Mouse (Mus musculus): Measurements from ENCODE around the gene Gm2431.
A peak's percentile ranks its signal among the peaks of the same experiment; 100 is the strongest.
"Not testable (repeated sequence)": the region's sequence is repeated elsewhere in the genome, so short reads cannot be mapped to it uniquely, and the experiment has no call there.

Gm2431 gene

DNA sequence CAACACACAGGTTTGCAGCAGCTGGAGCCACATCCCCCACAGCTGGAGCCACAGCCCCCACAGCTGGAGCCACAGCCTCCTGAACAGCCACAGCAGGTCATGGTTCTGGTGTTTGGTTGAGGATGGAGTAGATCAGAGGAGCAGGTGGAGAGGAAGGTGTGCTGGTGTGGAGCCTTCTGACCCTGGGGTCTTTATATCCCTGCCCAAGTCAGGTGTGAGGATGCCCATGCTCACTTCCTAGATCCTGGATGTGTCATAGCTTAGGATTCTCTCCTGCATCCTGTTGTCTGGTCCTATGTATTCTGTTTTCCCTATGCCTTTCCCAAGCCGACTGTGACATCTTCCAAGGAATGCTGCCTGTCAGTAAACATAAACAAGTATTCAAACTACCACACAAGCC is at the start of gene Gm2431:
TSS of gene Gm2431 (minus strand) at position 101 of the 400 bp plus-strand sequence.
- not testable (repeated sequence) for DNase-seq (ENCODE audit: low spot score in 2 of 2)

DNA sequence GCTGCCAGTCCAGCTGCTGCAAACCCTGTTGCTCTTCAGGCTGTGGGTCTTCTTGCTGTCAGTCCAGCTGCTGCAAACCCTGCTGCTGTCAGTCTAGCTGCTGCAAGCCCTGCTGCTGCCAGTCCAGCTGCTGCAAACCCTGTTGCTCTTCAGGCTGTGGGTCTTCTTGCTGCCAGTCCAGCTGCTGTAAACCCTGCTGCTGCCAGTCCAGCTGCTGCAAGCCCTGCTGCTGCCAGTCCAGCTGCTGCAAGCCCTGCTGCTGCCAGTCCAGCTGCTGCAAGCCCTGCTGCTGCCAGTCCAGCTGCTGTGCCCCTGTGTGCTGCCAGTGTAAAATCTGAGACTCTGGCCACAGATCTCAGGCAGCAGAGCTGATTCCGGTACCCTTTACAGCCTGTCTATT is 45.8 kb upstream of the Gm2431 start:
- DNase-seq (ENCODE audit: low spot score in 2 of 2): not testable (repeated sequence)

DNA sequence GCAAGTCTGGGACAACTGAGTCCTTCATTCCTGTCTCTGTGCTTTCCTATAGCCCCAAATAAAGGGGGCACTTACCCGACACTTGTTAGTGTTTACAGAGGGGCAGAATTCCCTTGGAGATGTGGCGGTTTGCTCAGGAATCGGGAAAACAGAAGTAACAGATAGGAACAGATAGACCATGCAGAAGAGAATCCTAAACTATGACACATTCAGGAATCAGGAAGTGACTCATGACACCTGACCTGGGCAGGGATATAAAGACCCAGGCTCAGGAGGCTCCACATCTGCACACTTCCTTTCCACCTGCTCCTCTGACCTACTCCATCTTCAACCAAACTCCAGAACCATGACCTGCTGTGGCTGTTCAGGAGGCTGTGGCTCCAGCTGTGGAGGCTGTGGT is 45.1 kb upstream of the Gm2431 start, which contains the start of gene Krtap5-4:
TSS of gene Krtap5-4 (plus strand) at position 301 of the 400 bp plus-strand sequence.
- no peak for DNase-seq (ENCODE audit: low spot score in 2 of 2)

DNA sequence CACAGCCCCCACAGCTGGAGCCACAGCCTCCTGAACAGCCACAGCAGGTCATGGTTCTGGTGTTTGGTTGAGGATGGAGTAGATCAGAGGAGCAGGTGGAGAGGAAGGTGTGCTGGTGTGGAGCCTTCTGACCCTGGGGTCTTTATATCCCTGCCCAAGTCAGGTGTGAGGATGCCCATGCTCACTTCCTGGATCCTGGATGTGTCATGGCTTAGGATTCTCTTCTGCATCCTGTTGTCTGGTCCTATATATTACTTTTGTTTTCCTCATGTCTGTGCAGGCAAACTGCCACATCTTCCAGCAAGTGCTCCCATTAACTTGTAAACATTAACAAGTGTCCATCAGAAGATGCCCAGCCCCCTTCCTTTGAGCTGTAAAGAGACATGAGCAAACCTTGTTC is 38.9 kb upstream of the Gm2431 start, which contains the start of gene Krtap5-1:
TSS of gene Krtap5-1 (minus strand) at position 101 of the 400 bp plus-strand sequence.
- not testable (repeated sequence) for DNase-seq (ENCODE audit: low spot score in 2 of 2)

DNA sequence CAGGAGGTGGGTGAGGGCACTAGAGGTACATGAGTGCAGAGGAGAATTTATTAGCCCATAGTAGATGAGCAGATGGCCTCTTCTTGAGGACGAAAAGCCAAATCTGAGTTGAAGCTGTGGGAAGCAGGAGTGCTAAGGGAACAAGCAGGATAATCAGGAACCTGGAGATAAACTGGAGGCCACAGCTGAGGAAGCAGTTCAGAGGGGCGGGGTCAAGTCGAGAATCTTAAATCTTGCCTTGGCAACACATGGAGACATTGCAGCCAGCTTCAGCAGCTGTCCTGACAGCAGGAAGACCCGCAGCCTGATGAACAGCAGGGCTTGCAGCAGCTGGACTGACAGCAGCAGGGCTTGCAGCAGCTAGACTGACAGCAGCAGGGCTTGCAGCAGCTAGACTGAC is 38.0 kb upstream of the Gm2431 start:
- DNase-seq (ENCODE audit: low spot score in 2 of 2): not testable (repeated sequence)

DNA sequence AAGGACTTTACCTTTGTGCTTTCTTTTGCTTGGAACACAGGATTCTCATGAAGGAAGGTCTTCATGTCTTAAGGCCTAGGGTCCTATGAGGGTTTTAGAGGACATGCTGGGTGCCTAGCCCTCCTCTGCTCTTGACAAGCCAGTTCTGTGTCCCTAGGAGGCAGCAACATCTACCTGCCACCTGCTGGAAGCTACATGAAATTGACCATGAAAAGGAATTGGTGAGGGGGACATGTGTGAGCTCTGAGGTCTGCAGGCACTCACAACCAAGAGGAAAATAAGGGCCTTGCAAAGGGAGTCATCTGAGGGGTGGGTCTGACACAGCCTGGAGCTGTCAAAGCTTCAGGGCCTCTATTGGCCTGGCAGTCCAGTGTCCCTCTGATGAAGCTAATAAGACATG is 37.3 kb upstream of the Gm2431 start:
- DNase-seq (ENCODE audit: low spot score in 2 of 2): no peak

DNA sequence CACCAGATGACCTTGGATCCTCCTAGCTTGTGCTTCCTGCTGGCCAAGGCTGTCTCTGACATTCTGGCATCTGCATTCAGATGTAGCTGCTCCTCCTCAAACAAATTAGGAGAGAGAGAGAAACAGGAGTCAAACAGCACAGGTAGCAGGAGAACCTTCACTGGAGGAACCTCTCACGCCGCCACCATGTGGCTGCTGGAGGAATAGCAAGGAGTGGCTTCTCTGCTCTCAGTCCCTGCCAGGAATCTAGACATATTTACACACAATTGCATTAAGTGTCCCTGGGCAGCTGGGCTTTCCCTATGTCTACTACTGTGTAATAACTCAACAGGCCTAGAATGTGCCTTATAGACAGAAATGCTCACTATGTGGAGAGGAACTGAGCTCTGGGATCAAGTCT is 35.7 kb upstream of the Gm2431 start:
- not testable (repeated sequence) for DNase-seq (ENCODE audit: low spot score in 2 of 2)

DNA sequence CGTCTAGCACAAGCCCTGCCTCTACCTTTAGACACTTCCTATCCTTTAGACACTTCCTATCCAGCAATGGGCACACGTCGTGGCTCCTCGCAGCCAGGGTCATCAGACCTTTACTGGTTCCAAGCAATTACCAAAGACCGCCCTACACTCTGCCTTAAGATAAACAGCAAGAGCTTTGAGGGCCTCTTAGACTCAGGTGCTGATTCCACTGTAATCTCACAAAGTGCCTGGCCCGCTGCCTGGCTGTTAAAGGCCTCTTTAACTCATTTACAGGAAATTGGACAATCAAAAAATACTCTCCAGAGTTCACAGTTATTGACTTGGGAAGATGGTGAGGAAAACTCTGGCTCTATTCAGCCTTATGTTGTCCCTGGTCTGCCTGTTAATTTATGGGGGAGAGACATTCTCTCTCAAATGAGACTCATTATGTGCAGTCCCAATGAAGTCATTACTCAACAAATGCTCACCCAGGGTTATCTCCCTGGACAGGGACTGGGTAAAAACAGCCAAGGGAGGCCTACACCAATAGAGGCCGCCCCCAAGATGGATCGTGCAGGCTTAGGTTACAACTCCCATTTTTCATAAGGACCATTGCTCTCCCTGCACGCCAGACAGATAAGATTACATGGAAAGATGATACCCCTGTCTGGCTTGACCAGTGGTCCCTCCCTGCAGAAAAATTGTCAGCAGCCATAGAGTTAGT is 27.9 kb upstream of the Gm2431 start:
- DNase-seq (ENCODE audit: low spot score in 2 of 2): not testable (repeated sequence)

DNA sequence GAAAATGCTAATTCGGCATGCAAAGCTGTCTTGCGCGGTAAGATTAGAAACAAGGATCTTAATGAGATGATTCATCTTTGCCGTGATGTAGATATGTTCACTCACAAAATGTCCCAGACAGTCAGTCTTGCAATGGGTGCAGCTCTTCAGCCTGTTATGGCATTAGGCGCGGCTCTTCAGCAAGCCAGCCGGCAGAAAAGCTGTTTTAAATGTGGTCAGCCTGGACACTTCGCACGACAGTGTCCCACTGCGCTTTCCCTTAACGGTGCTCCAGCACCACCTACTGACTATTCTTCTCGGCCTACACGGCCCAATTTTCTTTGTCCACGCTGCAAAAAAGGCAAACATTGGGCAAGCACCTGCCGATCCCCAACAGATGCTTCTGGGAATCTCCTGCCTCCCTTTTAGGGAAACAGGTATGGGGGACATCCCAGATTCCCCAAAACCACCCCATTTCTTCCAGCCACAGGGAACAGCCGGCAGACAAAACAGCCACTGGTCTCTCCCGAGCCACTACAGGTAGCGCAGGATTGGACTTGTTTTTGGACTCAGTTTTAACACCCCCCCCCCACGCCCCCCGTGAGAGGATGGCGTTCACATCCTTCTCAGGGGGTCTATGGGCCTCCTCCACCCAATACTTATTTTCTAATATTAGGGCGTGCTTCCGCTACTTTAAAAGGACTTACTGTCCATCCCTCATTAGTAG is 27.1 kb upstream of the Gm2431 start:
- DNase-seq (ENCODE audit: low spot score in 2 of 2): no peak

DNA sequence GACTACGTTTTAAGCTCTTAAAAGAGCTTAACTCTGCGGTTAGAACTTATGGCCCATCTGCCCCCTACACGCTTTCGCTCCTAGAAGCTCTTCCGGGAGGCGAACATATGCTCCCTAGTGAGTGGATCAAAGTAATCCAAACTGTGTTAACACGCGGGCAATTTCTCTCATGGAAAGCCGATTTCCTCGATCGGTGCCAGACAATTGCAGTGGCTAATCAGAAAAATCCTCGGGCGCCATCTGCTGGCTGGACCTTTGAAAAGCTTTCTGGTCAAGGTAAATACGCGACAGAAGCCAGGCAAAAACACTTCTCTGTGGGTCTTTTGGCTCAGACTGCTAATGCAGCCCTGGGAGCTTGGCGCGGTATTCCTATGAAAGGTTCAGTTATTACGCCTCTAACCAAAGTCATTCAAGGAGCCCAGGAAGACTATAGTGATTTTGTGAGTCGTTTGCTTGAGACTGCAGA is 26.5 kb upstream of the Gm2431 start:
- DNase-seq (ENCODE audit: low spot score in 2 of 2): peak; percentile 78 to 80

DNA sequence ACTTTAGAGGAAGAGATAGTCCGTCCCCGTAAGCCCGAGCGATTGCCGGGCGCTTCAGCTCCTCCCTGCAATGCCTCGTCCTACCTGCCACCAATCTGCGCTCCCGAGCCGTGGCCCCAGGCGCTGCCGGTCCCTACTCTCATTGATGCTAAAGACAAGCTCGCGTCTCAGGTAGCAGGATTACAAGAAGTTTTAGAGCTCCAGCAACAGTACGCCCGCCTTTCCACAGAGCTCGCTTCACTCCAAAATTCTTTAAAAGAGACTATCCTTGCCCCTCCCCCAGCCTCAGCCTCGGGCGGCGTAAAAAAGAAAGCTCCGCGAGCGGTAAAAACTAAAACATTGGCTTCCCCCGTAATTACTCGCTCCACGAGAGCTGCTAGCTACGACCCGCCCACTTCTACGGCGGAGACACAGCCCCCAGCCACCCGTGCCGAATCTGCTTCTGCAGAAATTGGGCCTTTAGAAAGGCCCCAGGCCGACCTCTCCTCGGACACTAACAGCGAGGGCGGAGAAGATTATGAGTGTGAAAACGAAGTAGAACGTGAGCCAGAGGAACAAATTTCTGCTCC is 26.0 kb upstream of the Gm2431 start:
- peak in 1 of 2 experiments; percentile 2 for DNase-seq (ENCODE audit: low spot score in 2 of 2)

DNA sequence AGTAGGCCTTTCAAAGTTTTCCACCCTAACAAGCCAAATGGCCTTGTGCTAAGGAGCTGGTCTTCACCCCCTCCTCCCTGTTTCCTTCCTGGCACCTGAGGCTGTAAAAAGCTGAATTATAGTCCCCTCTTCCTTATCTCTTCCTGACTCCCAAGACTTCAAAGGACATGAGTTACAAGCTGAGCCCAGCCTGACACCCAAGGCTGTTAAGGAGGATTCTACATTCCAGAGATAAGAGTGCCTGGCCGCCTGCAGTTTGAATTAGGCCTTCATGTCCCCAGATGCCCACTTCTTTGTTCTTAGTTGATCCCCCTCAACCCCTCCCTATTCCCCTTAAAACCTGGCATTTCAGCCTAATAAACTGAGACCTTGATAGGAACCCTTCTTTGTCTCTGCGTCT is 24.7 kb upstream of the Gm2431 start:
- not testable (repeated sequence) for DNase-seq (ENCODE audit: low spot score in 2 of 2)

DNA sequence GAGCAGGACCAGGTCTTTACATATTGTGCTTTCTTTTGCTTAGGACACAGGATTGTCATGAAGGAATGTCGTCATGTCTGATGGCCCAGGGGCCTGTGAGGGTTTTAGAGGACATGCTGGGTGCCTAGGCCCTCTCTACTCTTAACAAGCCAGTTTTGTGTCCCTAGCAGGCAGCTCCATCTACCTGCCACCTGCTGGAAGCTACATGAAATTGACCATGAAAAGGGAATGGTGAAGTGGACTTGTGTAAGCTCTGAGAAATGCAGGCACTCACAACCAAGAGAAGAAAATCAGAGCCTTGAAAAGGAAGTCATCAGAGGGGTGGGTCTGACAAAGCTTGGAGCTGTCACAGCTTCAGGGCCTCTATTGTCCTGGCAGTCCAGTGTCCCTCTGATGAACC is 21.1 kb upstream of the Gm2431 start:
- not testable (repeated sequence) for DNase-seq (ENCODE audit: low spot score in 2 of 2)

DNA sequence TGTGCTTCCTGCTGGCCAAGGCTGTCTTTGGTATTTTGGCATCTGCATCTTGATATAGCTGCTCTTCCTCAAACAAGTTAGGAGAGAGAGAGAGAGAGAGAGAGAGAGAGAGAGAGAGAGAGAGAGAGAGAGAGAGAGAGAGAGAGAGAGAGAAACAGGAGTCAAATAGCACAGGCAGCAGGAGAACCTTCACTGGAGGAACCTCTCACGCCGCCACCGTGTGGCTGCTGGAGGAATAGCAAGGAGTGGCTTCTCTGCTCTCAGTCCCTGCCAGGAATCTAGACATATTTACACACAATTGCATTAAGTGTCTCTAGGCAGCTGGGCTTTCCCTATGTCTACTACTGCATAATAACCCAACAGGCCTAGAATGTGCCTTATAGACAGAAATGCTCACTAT is 20.0 kb upstream of the Gm2431 start:
- peak; percentile 13 to 18 for DNase-seq (ENCODE audit: low spot score in 2 of 2)

DNA sequence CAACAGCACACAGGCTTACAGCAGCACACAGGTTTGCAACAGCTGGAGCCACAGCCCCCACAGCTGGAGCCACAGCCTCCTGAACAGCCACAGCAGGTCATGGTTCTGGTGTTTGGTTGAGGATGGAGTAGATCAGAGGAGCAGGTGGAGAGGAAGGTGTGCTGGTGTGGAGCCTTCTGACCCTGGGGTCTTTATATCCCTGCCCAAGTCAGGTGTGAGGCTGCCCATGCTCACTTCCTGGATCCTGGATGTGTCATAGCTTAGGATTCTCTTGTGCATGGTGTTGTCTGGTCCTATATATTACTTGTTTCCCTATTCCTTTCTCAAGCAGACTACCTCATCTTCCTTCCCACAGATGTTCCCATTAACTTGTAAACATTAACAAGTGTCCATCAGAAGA is 16.1 kb upstream of the Gm2431 start, which contains the start of gene Gm4559:
TSS of gene Gm4559 (minus strand) at position 101 of the 400 bp plus-strand sequence.
- DNase-seq (ENCODE audit: low spot score in 2 of 2): not testable (repeated sequence)

DNA sequence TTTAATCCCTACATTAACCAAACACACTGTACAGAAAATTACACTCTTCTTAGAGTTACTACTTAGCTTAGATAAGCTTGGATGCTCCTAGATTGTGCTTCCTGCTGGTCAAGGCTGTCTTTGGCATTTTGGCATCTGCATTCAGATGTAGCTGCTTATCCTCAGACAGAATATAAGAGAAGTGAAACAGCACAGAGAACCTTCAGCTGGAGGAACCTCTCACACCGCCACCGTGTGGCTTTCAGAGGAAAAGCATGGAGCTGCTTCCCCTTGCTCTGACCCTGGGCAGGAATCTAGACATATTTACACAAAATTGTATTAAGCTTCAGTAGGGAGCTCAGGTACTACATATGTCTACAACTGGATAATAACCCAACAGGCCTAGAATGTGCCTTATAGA is 2.6 kb downstream of the Gm2431 start:
- peak; percentile 1 to 2 for DNase-seq (ENCODE audit: low spot score in 2 of 2)

DNA sequence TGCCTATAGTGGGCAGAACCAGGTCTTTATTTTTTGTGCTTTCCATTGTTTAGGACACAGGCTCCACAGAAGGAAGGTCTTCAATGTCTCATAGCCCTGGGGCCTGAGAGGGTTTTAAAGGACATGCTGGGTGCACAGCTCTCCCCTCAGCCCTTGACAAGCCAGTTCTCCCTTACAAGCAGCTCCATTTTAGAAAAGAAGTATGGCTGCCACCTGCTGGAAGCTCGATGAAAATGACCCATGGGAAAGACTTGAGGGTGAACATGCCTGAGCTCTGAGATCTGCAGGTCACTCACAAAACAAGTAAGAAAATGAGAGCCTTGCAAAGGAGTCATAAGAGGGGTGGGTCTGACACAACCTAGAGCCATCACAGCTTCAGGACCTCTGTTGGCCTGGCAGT is 8.3 kb downstream of the Gm2431 start:
- DNase-seq (ENCODE audit: low spot score in 2 of 2): no peak

DNA sequence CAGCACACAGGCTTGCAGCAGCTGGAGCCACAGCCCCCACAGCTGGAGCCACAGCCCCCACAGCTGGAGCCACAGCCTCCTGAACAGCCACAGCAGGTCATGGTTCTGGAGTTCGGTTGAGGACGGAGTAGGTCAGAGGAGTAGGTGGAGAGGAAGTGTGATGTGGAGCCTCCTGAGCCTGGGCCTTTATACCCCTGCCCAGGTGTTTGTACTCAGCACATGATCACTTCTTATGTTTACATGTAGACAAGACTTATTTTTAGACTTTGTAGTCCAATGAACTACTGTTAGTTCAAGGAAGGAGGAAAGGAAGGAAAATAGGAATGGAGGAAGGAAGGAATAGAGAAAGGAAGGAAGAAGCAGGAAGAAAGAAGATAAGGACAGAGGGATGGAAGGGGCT is 17.2 kb downstream of the Gm2431 start, which contains the start of gene Gm40460:
TSS of gene Gm40460 (minus strand) at position 101 of the 400 bp plus-strand sequence.
- DNase-seq (ENCODE audit: low spot score in 2 of 2): no peak

DNA sequence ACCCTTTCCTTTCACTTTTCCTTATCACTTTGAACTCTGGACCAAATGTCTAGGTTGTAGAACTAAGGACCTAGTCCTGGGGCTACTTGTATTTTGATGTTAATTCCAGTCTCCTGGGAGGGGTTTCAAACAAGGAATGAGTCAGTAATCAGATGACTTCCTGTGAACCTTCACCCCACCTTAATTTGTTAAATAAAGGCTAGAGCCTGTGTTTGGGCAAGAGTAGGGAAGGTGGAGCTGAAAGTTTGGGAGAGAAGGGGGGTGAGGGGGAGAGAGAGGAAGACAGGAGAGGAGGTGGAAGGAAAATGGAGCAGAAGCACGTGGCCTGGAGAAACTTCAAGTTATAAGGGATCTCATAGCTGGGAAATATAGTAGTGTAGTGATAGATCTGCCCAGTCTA is 26.6 kb downstream of the Gm2431 start:
- DNase-seq (ENCODE audit: low spot score in 2 of 2): no peak

DNA sequence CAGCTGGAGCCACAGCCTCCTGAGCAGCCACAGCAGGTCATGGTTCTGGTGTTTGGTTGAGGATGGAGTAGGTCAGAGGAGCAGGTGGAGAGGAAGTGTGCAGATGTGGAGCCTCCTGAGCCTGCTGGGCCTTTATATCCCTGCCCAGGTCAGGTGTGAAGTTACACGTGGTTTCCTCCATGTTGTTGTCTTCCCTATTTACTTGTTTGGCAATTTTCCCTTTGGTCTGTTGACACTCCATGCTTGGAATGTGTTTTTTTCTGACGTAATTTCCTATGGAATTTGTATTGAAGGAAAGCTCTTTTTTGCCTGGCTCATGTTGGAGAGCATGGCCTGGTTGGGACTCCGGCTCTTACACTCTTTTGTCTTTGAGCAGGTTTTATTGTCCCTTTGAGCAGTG is 28.3 kb downstream of the Gm2431 start, which contains the start of gene Krtap5-5:
TSS of gene Krtap5-5 (minus strand) at position 101 of the 400 bp plus-strand sequence.
- not testable (repeated sequence) for DNase-seq (ENCODE audit: low spot score in 2 of 2)

DNA sequence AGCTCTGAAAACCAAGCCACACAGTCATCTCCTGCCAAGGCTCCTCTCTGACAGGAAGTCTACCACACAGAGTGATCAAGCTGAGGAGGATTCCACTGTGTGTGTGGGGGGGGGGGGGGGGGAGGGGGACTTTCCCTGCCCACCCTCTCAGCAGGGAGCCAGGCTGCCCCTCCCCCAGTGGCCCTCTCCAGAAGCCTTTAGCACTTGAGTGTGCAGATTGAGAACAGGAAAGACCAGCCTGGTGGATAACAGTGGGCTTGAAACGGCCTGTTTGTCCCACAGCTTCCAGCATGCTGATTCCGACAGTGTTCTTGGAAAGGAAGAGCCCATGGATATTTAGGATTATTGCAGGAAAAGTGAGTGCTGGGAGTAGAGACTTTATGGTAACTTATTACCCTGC is 33.6 kb downstream of the Gm2431 start:
- DNase-seq (ENCODE audit: low spot score in 2 of 2): no peak

DNA sequence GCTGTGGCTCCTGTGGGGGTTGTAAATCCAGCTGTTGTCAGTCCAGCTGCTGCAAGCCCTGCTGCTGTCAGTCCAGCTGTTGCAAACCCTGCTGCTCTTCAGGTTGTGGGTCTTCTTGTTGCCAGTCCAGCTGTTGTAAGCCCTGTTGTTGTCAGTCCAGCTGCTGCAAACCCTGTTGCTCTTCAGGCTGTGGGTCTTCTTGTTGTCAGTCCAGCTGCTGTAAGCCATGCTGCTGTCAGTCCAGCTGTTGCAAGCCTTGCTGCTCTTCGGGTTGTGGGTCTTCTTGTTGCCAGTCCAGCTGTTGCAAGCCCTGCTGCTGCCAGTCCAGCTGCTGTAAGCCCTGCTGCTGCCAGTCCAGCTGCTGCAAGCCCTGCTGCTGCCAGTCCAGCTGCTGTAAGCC is 46.0 kb downstream of the Gm2431 start:
- DNase-seq (ENCODE audit: low spot score in 2 of 2): not testable (repeated sequence)

Measured in right cerebral cortex, postnatal 36 days (tissue).